20 mouse cellular contexts compared by ENCODE assay signal in the genomic region with DNA sequence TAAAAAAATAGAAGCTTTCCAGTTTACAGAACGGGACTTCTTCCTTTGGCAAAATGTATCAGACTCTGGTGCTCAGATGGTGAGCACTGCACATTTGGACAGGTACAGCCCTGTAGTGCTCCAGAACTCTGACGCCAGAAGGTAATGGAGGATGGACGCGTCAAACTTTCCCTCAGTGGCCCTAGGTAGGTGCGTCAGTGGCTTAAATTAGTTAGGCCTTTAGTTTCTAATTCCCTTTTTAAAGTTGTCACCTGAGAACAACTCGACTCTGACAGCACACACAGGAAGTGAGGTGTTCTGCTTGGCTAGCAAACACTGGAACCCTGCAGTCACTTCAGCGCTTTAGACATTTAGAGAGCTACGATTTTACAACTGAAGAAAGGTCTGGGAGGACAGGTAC. TPM values are rescaled to one million over a fixed set of nuclear protein-coding genes. Genes with fewer than 3 reads are reported as not detected.
"Had no signal": no experiment of that assay in that cellular context is flagged by ENCODE, and none has a peak within 500 bp of the region (broad histone marks: within the 10 kb centered on the region; RNA-seq: fewer than 3 reads in every experiment).

No protein-coding gene starts in this region.

- H3K4me1 ChIP-seq: stomach, embryonic 15.5 days had no signal

- H3K27ac ChIP-seq: kidney, postnatal 0 days; layer of hippocampus, adult 2 months; limb, embryonic 10.5 days; limb, embryonic 13.5 days; liver, embryonic 14.5 days; macrophage; midbrain, embryonic 12.5 days; midbrain, embryonic 15.5 days; neural tube, embryonic 12.5 days; neural tube, embryonic 15.5 days; stomach, embryonic 15.5 days had no signal

- H3K4me3 ChIP-seq: layer of hippocampus, adult 2 months; limb, embryonic 10.5 days; limb, embryonic 13.5 days; midbrain, embryonic 12.5 days; midbrain, embryonic 15.5 days; neural tube, embryonic 12.5 days; neural tube, embryonic 15.5 days; stomach, embryonic 15.5 days had no signal

- H3K4me2 ChIP-seq: limb, embryonic 13.5 days; lung, embryonic 14.5 days; midbrain, embryonic 12.5 days; midbrain, embryonic 15.5 days; neural tube, embryonic 12.5 days; neural tube, embryonic 15.5 days; stomach, embryonic 15.5 days had no signal

- ATAC-seq: intestine, postnatal 0 days; liver, postnatal 0 days; lung, postnatal 0 days; midbrain, embryonic 15.5 days had no signal

- H3K9ac ChIP-seq: limb, embryonic 13.5 days; liver, embryonic 14.5 days; liver, postnatal 0 days; lung, embryonic 14.5 days; midbrain, embryonic 12.5 days; midbrain, embryonic 15.5 days; neural tube, embryonic 12.5 days; neural tube, embryonic 15.5 days; stomach, embryonic 15.5 days had no signal

- H3K27me3 ChIP-seq: limb, embryonic 13.5 days; midbrain, embryonic 12.5 days; midbrain, embryonic 15.5 days; neural tube, embryonic 12.5 days; neural tube, embryonic 15.5 days; stomach, embryonic 15.5 days had no signal

- H3K9me3 ChIP-seq: limb, embryonic 10.5 days; limb, embryonic 13.5 days; midbrain, embryonic 12.5 days; midbrain, embryonic 15.5 days; neural tube, embryonic 12.5 days; neural tube, embryonic 15.5 days; stomach, embryonic 15.5 days had no signal

- DNase-seq: kidney, adult 2 months; kidney, postnatal 25 days; layer of hippocampus, adult 9-11 months; liver; liver, postnatal 0 days; lung, embryonic 14.5 days; thymus, postnatal 25 days had no signal

RNA-seq across cellular contexts. Expression of a gene that starts 59.1 kb away (rescaled TPM):
- polyA plus RNA-seq: macrophage had no signal
